Mouse (Mus musculus) kidney, postnatal 25 days (tissue): ENCODE measurements around the gene Slc26a10.
"Not testable (repeated sequence)": the region's sequence is repeated elsewhere in the genome, so short reads cannot be mapped to it uniquely, and the experiment has no call there.

ENCODE experiments used
- DNase-seq, 2 experiments: peaks; one replicate each; pipeline ENCODE4 v3.0.0; 2021; ENCODE audit warnings: mixed read lengths in 2 of 2

The Slc26a10 gene

DNA sequence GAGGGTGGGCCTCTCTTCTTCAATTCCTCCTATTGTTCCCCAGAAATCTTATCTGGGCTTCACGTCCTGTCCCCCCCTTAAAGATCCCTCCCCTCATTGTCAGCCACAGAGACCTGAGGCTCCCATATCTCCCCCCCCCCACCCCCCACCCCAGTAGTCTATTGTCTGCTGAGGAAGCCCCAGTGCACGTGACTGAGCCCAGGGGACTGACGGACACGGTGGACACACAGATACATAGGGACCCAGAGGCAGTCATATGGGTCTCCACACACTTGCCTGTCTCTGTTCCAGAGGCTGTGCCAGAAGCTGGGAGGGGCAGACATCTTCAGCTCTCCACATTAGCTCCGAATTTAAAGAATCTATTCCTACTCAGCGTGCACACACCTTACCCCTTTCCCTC lies 1.1 kb upstream of the Slc26a10 start:
- DNase-seq: peak in 1 of 2 experiments; percentile 58

DNA sequence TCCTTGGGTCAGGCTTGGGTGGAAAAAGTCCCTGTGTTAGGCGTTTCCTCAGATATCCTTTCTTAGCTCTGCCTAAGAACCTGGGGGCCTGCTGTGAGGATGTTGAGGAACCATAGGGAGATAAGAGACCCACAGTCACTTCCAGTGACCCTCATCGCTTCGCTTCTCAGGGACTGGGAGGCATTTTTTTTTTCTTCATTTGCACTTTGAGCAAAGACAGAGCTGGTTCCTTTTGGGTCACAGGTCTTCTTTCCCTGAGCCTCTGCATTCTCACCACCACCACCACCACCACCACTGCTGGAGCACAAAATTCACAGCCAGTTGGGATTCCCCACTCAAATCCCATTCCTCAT lies 226 bp upstream of the Slc26a10 start:
- DNase-seq: no peak

- DNase-seq: no peak
Measured at GRCm38 (mm10) chr10:127178286-127179027, 2.0 kb downstream of the Slc26a10 start.

- DNase-seq: peak; percentile 71 to 86
Measured at GRCm38 (mm10) chr10:127177719-127178118, 2.7 kb downstream of the Slc26a10 start.

- DNase-seq: no peak
Measured at GRCm38 (mm10) chr10:127177235-127177634, 3.2 kb downstream of the Slc26a10 start.

GRCm38 (mm10) chr10:127176756-127177155 lies 3.7 kb downstream of the Slc26a10 start:
- no peak for DNase-seq

GRCm38 (mm10) chr10:127176228-127176627 lies 4.2 kb downstream of the Slc26a10 start:
- no peak for DNase-seq

- DNase-seq: no peak
Measured at GRCm38 (mm10) chr10:127174170-127174569, 6.3 kb downstream of the Slc26a10 start.

- no peak for DNase-seq
Measured at GRCm38 (mm10) chr10:127173148-127174065, 7.0 kb downstream of the Slc26a10 start.

GRCm38 (mm10) chr10:127171631-127172200 lies 8.7 kb downstream of the Slc26a10 start:
- DNase-seq: no peak

- peak; percentile 80 to 82 for DNase-seq
Measured at GRCm38 (mm10) chr10:127170837-127171272, 9.6 kb downstream of the Slc26a10 start.

GRCm38 (mm10) chr10:127170002-127170401 lies 10.4 kb downstream of the Slc26a10 start:
- DNase-seq: peak in 1 of 2 experiments; percentile 53

DNA sequence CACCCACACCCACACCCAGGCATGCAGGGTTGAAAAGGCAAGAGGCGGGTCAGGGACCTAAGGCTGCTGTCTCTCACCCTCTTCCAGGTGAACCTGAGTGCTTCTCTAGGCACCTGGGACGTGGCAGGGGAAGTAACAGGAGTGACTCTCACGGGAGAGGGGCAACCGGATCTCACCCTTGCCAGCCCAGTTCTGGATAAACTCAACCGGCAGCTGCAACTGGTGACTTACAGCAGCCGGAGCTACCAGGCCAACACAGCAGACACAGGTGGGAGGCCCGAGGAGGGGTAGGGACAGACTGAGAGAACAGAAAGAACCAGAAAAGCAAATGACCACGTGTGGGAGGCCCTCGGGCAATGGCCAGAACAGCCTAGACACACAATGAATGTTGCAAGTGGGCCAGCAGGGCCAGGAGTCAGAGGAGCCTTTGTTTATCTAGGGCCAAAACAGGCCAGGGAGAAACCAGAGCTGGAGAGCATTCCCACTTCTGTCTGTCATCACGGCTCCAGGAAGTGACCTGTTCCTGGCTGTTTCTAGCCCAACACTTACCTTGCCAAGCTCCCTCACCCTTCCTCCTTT lies 12.7 kb downstream of the Slc26a10 start:
- DNase-seq: no peak

DNA sequence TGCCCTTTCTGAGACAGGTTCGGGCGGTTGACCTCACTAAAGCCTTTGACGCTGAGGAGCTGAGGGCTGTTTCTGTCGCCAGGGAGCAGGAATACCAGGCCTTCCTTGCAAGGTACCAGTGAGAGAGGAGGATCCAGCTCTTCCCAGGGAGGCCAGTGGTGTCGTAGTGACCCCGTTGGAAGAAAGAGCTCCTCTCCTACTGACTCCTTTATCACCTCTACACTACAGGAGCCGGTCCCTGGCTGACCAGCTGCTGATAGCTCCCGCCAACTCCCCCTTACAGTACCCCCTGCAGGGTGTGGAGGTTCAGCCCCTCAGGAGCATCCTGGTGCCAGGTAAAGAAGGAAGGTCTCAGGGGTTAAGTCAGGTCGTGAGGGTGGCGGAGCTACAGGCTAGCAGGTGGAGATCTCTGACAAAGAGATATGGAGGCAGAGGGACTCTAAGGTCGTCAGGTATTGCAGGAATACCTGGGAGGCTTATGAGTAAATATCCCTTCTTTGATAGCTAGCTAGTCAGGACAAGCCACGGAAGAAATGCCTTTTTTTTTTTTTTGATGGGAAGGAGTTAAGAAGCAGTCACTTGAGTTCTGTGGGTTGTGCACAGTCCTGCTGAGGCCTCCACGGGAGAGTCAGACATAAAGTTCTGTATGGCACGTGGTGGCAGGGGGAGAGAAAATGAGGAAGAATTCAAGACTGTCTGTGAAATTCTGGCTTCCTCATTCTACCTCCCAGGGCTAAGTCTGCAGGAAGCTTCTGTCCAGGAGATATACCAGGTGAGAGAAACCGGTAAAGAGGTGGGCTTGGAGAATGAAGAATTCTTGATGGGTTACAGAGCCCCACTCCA lies 13.5 kb downstream of the Slc26a10 start:
- no peak for DNase-seq

DNA sequence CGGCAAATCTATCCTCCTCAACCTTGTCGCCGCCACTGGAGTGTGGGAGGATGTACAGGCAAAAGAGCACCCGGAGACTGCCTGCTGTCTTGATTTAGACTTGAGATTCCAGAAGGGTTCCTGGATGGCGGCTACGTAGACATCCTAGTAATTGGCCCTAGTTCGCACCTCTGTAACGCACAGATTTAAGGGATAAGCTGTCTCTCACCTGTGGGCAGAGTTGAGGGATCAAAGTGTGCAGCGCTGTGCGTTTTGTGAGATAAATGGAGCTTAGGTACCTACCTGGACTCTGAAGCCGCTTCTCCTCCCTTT lies 14.1 kb downstream of the Slc26a10 start:
- no peak for DNase-seq

DNA sequence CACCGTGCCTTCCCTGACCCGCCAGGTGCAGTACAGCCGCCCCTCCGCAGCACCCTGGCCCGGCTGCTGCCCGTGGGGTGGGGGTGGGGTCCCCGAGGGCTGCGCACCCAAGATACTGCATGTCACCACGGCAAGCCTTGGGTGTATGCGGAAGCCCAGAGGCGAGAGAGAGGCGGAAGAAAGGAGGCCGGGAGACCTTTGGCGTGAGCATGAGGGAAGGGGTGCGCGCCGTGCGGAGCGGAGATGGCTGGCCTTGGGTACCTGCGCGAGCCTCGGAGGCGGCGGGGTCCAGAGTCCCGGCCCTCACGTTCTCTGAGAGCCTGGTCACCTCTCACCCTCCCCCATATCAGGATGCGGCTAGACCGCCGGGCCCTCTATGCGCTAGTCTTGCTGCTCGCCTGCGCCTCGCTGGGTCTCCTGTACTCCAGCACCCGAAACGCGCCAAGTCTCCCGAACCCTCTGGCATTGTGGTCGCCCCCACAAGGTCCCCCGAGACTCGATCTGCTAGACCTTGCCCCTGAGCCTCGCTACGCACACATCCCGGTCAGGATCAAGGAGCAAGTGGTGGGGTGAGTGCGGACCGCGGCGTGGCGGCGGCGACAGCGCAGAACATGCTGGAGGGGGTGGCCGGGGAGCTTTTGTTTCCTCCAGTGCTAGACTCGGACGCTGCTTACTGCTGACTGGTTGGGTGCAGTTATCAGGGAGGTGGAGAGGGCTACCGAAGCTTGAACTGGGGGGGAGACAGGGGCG lies 14.6 kb downstream of the Slc26a10 start:
- peak in 1 of 2 experiments; percentile 51 for DNase-seq

GRCm38 (mm10) chr10:127165354-127165653 lies 15.1 kb downstream of the Slc26a10 start:
- DNase-seq: peak in 1 of 2 experiments; percentile 52

- DNase-seq: peak; percentile 59 to 74
Measured at GRCm38 (mm10) chr10:127164631-127165353, 15.7 kb downstream of the Slc26a10 start, which contains the start of gene B4galnt1. Gene B4galnt1, plus strand, starts transcription at chr10:127165225.

- no peak for DNase-seq
Measured at GRCm38 (mm10) chr10:127164190-127164589, 16.3 kb downstream of the Slc26a10 start.

- not testable (repeated sequence) for DNase-seq
Measured at GRCm38 (mm10) chr10:127162771-127163261, 17.6 kb downstream of the Slc26a10 start.

- no peak for DNase-seq
Measured at GRCm38 (mm10) chr10:127160728-127161127, 19.7 kb downstream of the Slc26a10 start.
